Mouse (Mus musculus): ENCODE data around the gene Dnm3. TPM values are rescaled to one million over a fixed set of nuclear protein-coding genes. Genes with fewer than 3 reads are reported as not detected.
A peak's percentile ranks its signal among the peaks of the same experiment; 100 is the strongest.

Gene Dnm3
- total and polyA plus RNA-seq, 2 experiments from 2014 or later, result 56.3 to 64.7 TPM

GRCm38 (mm10) chr1:161976255-161977182 is 501.3 kb downstream of the Dnm3 start:
- DNase-seq (ENCODE audit: low spot score) (peak; percentile 92), ATAC-seq (peak; percentile 75)
- 44% methylated on average over 16 of the region's 16 CpGs for WGBS
- Histone ChIP-seq H3K9ac (replicated peaks; ENCODE audit: low read length) (no peak overlapping the region), H3K4me3 (ENCODE audit: low read length) (no peak overlapping the region), H3K4me1 (ENCODE audit: insufficient read depth, low read length) (no peaks in the 10 kb centered on the region), H3K4me2 (ENCODE audit: low read depth, low read length) (peak overlapping the region; percentile 16; the same call in 1 of the 2 replicates), H3K9me3 (ENCODE audit: low read length) (no peaks in the 10 kb centered on the region), H3K36me3 (ENCODE audit: insufficient read depth, low read length) (no peaks in the 10 kb centered on the region), H3K27me3 (ENCODE audit: insufficient read depth, low read length) (no peaks in the 10 kb centered on the region), H3K27ac (0 out of 2 replicates have a peak overlapping the region, but pooled peaks have one; percentile 32)
- TF ChIP-seq CTCF (IDR thresholded peaks at IDR 0.05; ENCODE audit: low read depth), result peak; percentile 95

GRCm38 (mm10) chr1:161972233-161972632 is 505.6 kb downstream of the Dnm3 start:
- ATAC-seq, result no peak
- 92% methylated on average over 8 of the region's 8 CpGs for WGBS

GRCm38 (mm10) chr1:161970874-161971273 is 507.0 kb downstream of the Dnm3 start:
- ATAC-seq (no peak), DNase-seq (ENCODE audit: low spot score) (no peak)
- Histone ChIP-seq H3K27me3 (ENCODE audit: insufficient read depth, low read length) (no peaks in the 10 kb centered on the region), H3K27ac (no peak overlapping the region), H3K9ac (replicated peaks; ENCODE audit: low read length) (no peak overlapping the region), H3K4me2 (ENCODE audit: low read depth, low read length) (no peak overlapping the region), H3K4me3 (ENCODE audit: low read length) (no peak overlapping the region), H3K36me3 (ENCODE audit: insufficient read depth, low read length) (no peaks in the 10 kb centered on the region), H3K4me1 (ENCODE audit: insufficient read depth, low read length) (0 out of 2 replicates have a peak, but pooled peaks cover 2% of the 10 kb centered on the region), H3K9me3 (ENCODE audit: low read length) (no peaks in the 10 kb centered on the region)
- 98% methylated on average over 9 of the region's 9 CpGs for WGBS
- no peak for TF ChIP-seq CTCF (IDR thresholded peaks at IDR 0.05; ENCODE audit: low read depth)

More at GRCm38 (mm10) chr1:161972233-161972632, 505.6 kb downstream of the Dnm3 start:
- Histone ChIP-seq H3K36me3 (ENCODE audit: insufficient read depth, low read length) (no peaks in the 10 kb centered on the region), H3K27me3 (ENCODE audit: insufficient read depth, low read length) (no peaks in the 10 kb centered on the region), H3K27ac (no peak overlapping the region), H3K9ac (replicated peaks; ENCODE audit: low read length) (no peak overlapping the region), H3K9me3 (ENCODE audit: low read length) (no peaks in the 10 kb centered on the region), H3K4me3 (ENCODE audit: low read length) (no peak overlapping the region), H3K4me2 (ENCODE audit: low read depth, low read length) (no peak overlapping the region), H3K4me1 (ENCODE audit: insufficient read depth, low read length) (0 out of 2 replicates have a peak, but pooled peaks cover 2% of the 10 kb centered on the region)
- no peak for TF ChIP-seq CTCF (IDR thresholded peaks at IDR 0.05; ENCODE audit: low read depth)
- no peak for DNase-seq (ENCODE audit: low spot score)

- Histone ChIP-seq H3K36me3 (ENCODE audit: insufficient read depth, low read length) (no peaks in the 10 kb centered on the region), H3K4me1 (ENCODE audit: insufficient read depth, low read length) (0 out of 2 replicates have a peak, but pooled peaks cover 2% of the 10 kb centered on the region), H3K4me3 (ENCODE audit: low read length) (peak within 1 kb of the TSS; percentile 56), H3K27me3 (ENCODE audit: insufficient read depth, low read length) (no peaks in the 10 kb centered on the region), H3K9ac (replicated peaks; ENCODE audit: low read length) (peak within 1 kb of the TSS; percentile 61), H3K27ac (peak within 1 kb of the TSS; percentile 67), H3K9me3 (ENCODE audit: low read length) (no peaks in the 10 kb centered on the region), H3K4me2 (ENCODE audit: low read depth, low read length) (peak within 1 kb of the TSS; percentile 83)
- peak; percentile 88 for TF ChIP-seq CTCF (IDR thresholded peaks at IDR 0.05; ENCODE audit: low read depth)
- DNase-seq (ENCODE audit: low spot score) (peak; percentile 98), ATAC-seq (peak; percentile 100)
- 3% methylated on average over 38 of the region's 38 CpGs for WGBS
Observed at GRCm38 (mm10) chr1:161968589-161969407, 509.0 kb downstream of the Dnm3 start, which contains the start of gene Pigc. Pigc (plus strand) TSS chr1:161969186.

GRCm38 (mm10) chr1:161967936-161968335 is 509.9 kb downstream of the Dnm3 start:
- Histone ChIP-seq H3K9ac (replicated peaks; ENCODE audit: low read length) (no peak overlapping the region), H3K36me3 (ENCODE audit: insufficient read depth, low read length) (no peaks in the 10 kb centered on the region), H3K9me3 (ENCODE audit: low read length) (no peaks in the 10 kb centered on the region), H3K4me2 (ENCODE audit: low read depth, low read length) (no peak overlapping the region), H3K4me3 (ENCODE audit: low read length) (no peak overlapping the region), H3K4me1 (ENCODE audit: insufficient read depth, low read length) (0 out of 2 replicates have a peak, but pooled peaks cover 2% of the 10 kb centered on the region), H3K27me3 (ENCODE audit: insufficient read depth, low read length) (no peaks in the 10 kb centered on the region), H3K27ac (no peak overlapping the region)
- ATAC-seq, result no peak
- TF ChIP-seq CTCF (IDR thresholded peaks at IDR 0.05; ENCODE audit: low read depth), result no peak
- no peak for DNase-seq (ENCODE audit: low spot score)
- WGBS, result 93% methylated on average over 2 of the region's 2 CpGs
